Mouse (Mus musculus): ENCODE measurements around the gene Pard3. TPM values are rescaled to one million over a fixed set of nuclear protein-coding genes. Genes with fewer than 3 reads are reported as not detected.

Pard3 gene
- polyA plus RNA-seq, 1 experiment from 2014 or later: 17.3 TPM

DNA sequence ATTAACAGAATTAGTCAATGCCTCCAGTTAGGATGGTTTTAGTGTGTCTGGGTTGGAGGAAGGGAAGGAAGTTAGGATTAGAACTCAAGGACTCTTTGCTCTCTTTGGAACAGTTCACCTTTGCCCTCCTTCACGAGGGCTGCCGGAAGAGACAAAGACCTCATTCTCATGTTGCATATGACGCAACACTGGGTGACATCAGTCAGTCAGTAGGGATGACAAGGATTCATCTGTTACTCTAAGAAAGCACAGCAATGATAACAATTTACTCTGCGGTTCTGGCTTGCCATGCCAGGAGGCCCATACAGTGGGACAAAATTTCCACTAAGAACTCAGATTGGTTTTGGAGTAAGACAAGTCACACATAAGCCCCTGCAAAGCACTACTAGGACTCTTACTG is 187.1 kb downstream of the Pard3 start:
- Histone ChIP-seq H3K36me3 (ENCODE audit: control insufficient read depth, insufficient read depth, low read length) (no peaks in the 10 kb centered on the region), H3K27ac (ENCODE audit: low read length) (no peak overlapping the region), H3K9me3 (ENCODE audit: control insufficient read depth, low read length) (no peaks in the 10 kb centered on the region), H3K9ac (ENCODE audit: low read depth, low read length) (no peak overlapping the region), H3K4me3 (ENCODE audit: low read length) (no peak overlapping the region), H3K4me1 (ENCODE audit: control insufficient read depth, insufficient read depth, low read length) (peaks cover 13% of the 10 kb centered on the region), H3K4me2 (ENCODE audit: low read depth, low read length) (no peak overlapping the region), H3K27me3 (replicated peaks; ENCODE audit: control insufficient read depth, insufficient read depth, low read length) (no peaks in the 10 kb centered on the region)
- ATAC-seq: peak; percentile 82
- 39% methylated on average over 4 of the region's 4 CpGs for WGBS

DNA sequence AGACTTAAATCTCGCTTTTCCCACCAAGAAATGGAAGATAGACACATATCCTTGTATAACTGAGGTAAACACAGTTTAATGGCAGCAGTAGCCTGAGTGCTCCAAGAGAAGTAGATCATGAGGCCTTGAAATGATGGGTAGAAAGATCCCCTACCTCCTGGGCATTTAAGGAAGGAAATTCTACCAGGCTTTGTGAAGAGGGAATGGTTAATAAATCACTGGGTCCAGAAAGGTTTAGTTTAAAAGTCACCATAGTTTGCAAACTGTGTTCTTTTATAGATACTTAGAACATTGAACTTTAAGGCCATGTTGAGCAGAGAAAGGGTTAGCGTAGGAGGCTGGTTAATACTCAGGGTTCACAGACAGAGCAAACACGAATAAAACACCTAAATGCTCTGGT is 187.8 kb downstream of the Pard3 start:
- no peak overlapping the region for H3K4me2 ChIP-seq (ENCODE audit: low read depth, low read length)
- no peak overlapping the region for H3K9ac ChIP-seq (ENCODE audit: low read depth, low read length)
- H3K36me3 ChIP-seq (ENCODE audit: control insufficient read depth, insufficient read depth, low read length): no peaks in the 10 kb centered on the region
- ATAC-seq: no peak
- peaks cover 13% of the 10 kb centered on the region for H3K4me1 ChIP-seq (ENCODE audit: control insufficient read depth, insufficient read depth, low read length)
- WGBS: 88% methylated on average over 3 of the region's 3 CpGs
- H3K27ac ChIP-seq (ENCODE audit: low read length): no peak overlapping the region
- no peak overlapping the region for H3K4me3 ChIP-seq (ENCODE audit: low read length)
- no peaks in the 10 kb centered on the region for H3K27me3 ChIP-seq (replicated peaks; ENCODE audit: control insufficient read depth, insufficient read depth, low read length)
- no peaks in the 10 kb centered on the region for H3K9me3 ChIP-seq (ENCODE audit: control insufficient read depth, low read length)

DNA sequence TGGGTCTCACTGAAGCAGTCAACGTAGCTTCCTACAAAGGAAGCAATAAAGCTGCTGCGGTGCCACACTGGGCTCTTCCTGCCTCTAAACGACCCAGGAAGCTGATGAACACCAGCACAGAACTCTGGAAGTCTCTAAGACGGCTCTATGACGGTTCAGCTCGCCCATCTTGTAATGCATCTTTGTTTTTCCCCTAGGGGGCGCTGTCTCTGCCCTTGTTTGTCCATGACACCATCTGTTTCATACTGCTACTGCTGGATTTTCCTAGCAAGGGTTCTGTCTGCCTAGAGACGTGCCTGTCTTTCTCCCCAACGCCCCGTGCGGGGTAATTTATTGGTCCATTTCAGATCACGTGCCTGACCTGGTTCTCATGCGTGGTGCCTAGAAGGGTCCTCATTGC is 188.3 kb downstream of the Pard3 start:
- Histone ChIP-seq H3K36me3 (ENCODE audit: control insufficient read depth, insufficient read depth, low read length) (no peaks in the 10 kb centered on the region), H3K27ac (ENCODE audit: low read length) (no peak overlapping the region), H3K4me1 (ENCODE audit: control insufficient read depth, insufficient read depth, low read length) (peaks cover 13% of the 10 kb centered on the region), H3K4me3 (ENCODE audit: low read length) (no peak overlapping the region), H3K9ac (ENCODE audit: low read depth, low read length) (no peak overlapping the region), H3K9me3 (ENCODE audit: control insufficient read depth, low read length) (no peaks in the 10 kb centered on the region), H3K4me2 (ENCODE audit: low read depth, low read length) (no peak overlapping the region), H3K27me3 (replicated peaks; ENCODE audit: control insufficient read depth, insufficient read depth, low read length) (no peaks in the 10 kb centered on the region)
- no peak for ATAC-seq
- 79% methylated on average over 13 of the region's 13 CpGs for WGBS

DNA sequence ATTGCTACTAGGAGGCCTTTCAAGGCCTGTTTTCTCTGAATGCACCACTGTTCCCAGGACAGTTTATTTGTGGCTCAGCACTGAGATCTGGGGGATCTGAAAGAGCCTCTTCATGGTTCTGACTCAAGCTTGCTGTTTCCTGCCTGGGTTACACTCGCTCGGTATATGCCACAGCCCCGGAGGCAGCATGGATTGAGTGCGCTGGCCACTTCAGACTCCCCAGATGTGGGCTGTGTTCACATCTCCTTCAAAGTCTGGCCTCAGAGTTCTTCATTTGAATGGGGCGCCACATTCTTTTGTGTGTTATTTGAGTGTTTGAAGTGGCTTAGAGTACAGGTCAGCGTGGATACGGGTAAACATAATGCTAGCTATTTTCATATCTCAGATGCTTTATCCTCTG is 190.9 kb downstream of the Pard3 start:
- no peak overlapping the region for H3K4me3 ChIP-seq (ENCODE audit: low read length)
- H3K36me3 ChIP-seq (ENCODE audit: control insufficient read depth, insufficient read depth, low read length): no peaks in the 10 kb centered on the region
- 92% methylated on average over 7 of the region's 7 CpGs for WGBS
- peaks cover 11% of the 10 kb centered on the region for H3K4me1 ChIP-seq (ENCODE audit: control insufficient read depth, insufficient read depth, low read length)
- no peak overlapping the region for H3K4me2 ChIP-seq (ENCODE audit: low read depth, low read length)
- no peaks in the 10 kb centered on the region for H3K27me3 ChIP-seq (replicated peaks; ENCODE audit: control insufficient read depth, insufficient read depth, low read length)
- no peak for ATAC-seq
- no peaks in the 10 kb centered on the region for H3K9me3 ChIP-seq (ENCODE audit: control insufficient read depth, low read length)
- H3K9ac ChIP-seq (ENCODE audit: low read depth, low read length): no peak overlapping the region
- no peak overlapping the region for H3K27ac ChIP-seq (ENCODE audit: low read length)

DNA sequence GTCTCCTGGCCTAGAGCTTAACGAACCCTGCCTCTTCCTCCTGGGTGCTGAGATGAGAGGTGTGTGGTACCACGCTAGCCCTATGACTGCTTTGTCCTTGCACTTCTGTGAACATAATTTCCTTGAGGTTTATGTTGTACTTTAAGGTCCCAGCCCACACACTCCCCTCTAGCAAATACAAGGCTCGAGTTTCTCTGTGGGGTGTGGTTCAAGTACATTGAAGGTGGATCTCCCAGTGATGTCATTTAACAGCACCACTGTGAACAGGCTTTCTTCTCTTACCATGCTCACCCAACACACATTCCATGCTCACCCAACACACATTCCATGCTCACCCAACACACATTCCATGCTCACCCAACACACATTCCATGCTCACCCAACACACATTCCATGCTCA is 193.4 kb downstream of the Pard3 start:
- Histone ChIP-seq H3K4me1 (ENCODE audit: control insufficient read depth, insufficient read depth, low read length) (0 out of 2 replicates have a peak, but pooled peaks cover 2% of the 10 kb centered on the region), H3K4me3 (ENCODE audit: low read length) (no peak overlapping the region), H3K9me3 (ENCODE audit: control insufficient read depth, low read length) (no peaks in the 10 kb centered on the region), H3K36me3 (ENCODE audit: control insufficient read depth, insufficient read depth, low read length) (no peaks in the 10 kb centered on the region), H3K4me2 (ENCODE audit: low read depth, low read length) (no peak overlapping the region), H3K27me3 (replicated peaks; ENCODE audit: control insufficient read depth, insufficient read depth, low read length) (no peaks in the 10 kb centered on the region), H3K9ac (ENCODE audit: low read depth, low read length) (no peak overlapping the region), H3K27ac (ENCODE audit: low read length) (no peak overlapping the region)
- WGBS: 79% methylated on average over 3 of the region's 3 CpGs
- ATAC-seq: no peak; the same call in 1 of the 2 replicates

DNA sequence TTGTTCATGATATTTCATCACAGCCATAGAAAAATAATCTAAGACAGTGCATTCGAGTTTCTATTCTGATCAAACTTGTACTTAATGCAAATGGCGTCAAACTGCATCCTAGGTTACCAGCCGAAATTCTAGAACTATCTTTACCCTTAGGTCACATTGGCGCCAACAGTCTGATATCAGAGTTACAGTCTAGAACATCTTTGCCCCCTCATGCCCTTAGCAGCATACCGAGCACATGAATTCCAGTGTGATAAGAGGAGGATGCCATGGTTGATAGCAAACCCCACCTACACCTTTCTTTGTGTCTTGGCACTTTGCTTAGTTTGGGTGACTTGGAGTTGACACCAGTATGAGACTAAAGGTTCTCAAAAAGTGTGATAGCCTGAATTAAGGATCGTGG is 197.4 kb downstream of the Pard3 start:
- Histone ChIP-seq H3K36me3 (ENCODE audit: control insufficient read depth, insufficient read depth, low read length) (no peaks in the 10 kb centered on the region), H3K27ac (ENCODE audit: low read length) (no peak overlapping the region), H3K4me1 (ENCODE audit: control insufficient read depth, insufficient read depth, low read length) (0 out of 2 replicates have a peak, but pooled peaks cover 5% of the 10 kb centered on the region), H3K9me3 (ENCODE audit: control insufficient read depth, low read length) (no peaks in the 10 kb centered on the region), H3K4me2 (ENCODE audit: low read depth, low read length) (no peak overlapping the region), H3K27me3 (replicated peaks; ENCODE audit: control insufficient read depth, insufficient read depth, low read length) (no peaks in the 10 kb centered on the region), H3K4me3 (ENCODE audit: low read length) (no peak overlapping the region), H3K9ac (ENCODE audit: low read depth, low read length) (no peak overlapping the region)
- 94% methylated on average over 6 of the region's 6 CpGs for WGBS
- ATAC-seq: no peak

DNA sequence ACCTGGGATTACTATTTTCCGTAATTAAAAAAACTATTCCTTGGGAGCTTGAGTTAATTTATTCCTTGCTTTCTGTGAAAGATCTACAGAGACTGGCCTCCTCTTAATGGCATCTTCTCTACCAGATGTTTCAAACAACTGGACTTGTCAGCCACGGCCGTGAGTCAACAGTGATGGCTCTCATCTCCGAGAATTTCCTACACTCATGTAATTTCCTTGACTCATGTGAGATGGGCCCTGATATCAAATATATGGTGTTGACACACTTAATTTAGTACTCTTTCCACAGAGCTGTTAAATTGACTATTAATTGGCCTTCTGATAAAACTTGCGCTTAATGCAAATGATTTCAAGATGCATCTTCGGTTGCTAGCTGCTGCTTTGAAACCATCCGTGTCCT is 198.3 kb downstream of the Pard3 start:
- Histone ChIP-seq H3K36me3 (ENCODE audit: control insufficient read depth, insufficient read depth, low read length) (no peaks in the 10 kb centered on the region), H3K27me3 (replicated peaks; ENCODE audit: control insufficient read depth, insufficient read depth, low read length) (no peaks in the 10 kb centered on the region), H3K4me2 (ENCODE audit: low read depth, low read length) (no peak overlapping the region), H3K4me3 (ENCODE audit: low read length) (no peak overlapping the region), H3K27ac (ENCODE audit: low read length) (no peak overlapping the region), H3K9me3 (ENCODE audit: control insufficient read depth, low read length) (no peaks in the 10 kb centered on the region), H3K4me1 (ENCODE audit: control insufficient read depth, insufficient read depth, low read length) (0 out of 2 replicates have a peak, but pooled peaks cover 5% of the 10 kb centered on the region), H3K9ac (ENCODE audit: low read depth, low read length) (no peak overlapping the region)
- WGBS: 68% methylated on average over 7 of the region's 7 CpGs
- ATAC-seq: no peak

DNA sequence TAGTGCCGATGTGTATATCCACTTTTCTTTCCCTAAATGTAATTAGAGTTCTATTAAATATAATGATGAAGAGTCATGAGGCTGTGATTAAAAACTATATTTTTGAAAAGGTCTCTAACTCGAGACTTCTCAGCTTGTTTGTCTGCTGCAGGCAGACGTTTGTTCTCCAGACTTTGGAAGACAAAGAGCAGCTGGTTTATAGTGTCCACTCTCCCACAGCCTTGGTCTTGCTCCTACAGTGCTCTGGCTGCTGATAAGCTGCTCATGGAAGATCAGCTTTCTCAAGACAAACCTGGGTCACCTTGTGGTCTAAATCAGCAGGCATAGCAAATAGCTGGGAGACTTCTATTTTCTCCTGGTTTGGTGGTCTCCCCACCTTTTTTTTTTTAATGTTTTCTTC is 198.7 kb downstream of the Pard3 start:
- 36% methylated on average over 3 of the region's 3 CpGs for WGBS
- Histone ChIP-seq H3K9me3 (ENCODE audit: control insufficient read depth, low read length) (no peaks in the 10 kb centered on the region), H3K27ac (ENCODE audit: low read length) (no peak overlapping the region), H3K4me2 (ENCODE audit: low read depth, low read length) (no peak overlapping the region), H3K4me3 (ENCODE audit: low read length) (no peak overlapping the region), H3K4me1 (ENCODE audit: control insufficient read depth, insufficient read depth, low read length) (0 out of 2 replicates have a peak, but pooled peaks cover 5% of the 10 kb centered on the region), H3K9ac (ENCODE audit: low read depth, low read length) (no peak overlapping the region), H3K36me3 (ENCODE audit: control insufficient read depth, insufficient read depth, low read length) (no peaks in the 10 kb centered on the region), H3K27me3 (replicated peaks; ENCODE audit: control insufficient read depth, insufficient read depth, low read length) (no peaks in the 10 kb centered on the region)
- ATAC-seq: no peak

DNA sequence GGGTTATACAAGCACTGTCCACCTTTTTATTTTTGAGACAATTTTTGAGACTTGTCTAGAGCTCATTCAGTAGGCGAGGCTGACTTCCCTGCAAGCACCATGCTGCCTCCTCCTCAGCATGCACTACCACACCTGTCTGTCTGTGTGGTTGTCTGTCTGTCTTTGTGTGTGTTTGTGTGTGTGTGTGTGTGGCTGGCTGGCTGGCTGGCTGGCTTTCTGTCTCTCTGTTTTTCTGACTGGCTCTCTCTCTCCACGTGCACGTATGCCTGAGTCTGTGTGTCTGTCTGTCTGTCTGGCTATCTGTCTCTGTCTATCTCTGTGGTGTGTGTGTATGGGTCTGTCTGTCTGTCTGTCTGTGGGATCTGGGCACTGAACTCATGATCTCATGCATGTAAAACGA is 199.2 kb downstream of the Pard3 start:
- no peak overlapping the region for H3K27ac ChIP-seq (ENCODE audit: low read length)
- 0 out of 2 replicates have a peak, but pooled peaks cover 5% of the 10 kb centered on the region for H3K4me1 ChIP-seq (ENCODE audit: control insufficient read depth, insufficient read depth, low read length)
- no peak overlapping the region for H3K9ac ChIP-seq (ENCODE audit: low read depth, low read length)
- H3K9me3 ChIP-seq (ENCODE audit: control insufficient read depth, low read length): no peaks in the 10 kb centered on the region
- no peak for ATAC-seq
- H3K4me3 ChIP-seq (ENCODE audit: low read length): no peak overlapping the region
- H3K36me3 ChIP-seq (ENCODE audit: control insufficient read depth, insufficient read depth, low read length): no peaks in the 10 kb centered on the region
- H3K4me2 ChIP-seq (ENCODE audit: low read depth, low read length): no peak overlapping the region
- H3K27me3 ChIP-seq (replicated peaks; ENCODE audit: control insufficient read depth, insufficient read depth, low read length): no peaks in the 10 kb centered on the region
- 82% methylated on average over 4 of the region's 4 CpGs for WGBS

DNA sequence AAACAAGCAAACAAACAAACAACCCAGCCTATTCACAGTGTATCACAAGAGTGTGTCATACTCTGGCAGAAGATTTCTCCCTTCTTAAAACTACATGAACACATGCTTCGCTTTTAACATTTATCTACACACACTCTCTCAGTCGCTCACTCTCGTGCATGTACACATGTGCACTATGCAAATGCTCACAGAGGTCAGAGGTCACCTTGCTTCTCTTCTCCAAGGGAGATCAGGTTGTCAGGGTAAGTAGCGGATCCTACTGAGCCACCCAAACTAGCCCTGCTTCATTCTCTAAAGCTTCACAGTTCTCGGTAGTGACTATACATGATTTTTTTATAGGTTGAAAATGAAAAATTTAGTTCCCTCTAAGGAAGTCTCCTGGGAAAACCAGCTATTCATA is 199.8 kb downstream of the Pard3 start:
- H3K36me3 ChIP-seq (ENCODE audit: control insufficient read depth, insufficient read depth, low read length): no peaks in the 10 kb centered on the region
- no peak for ATAC-seq
- H3K9me3 ChIP-seq (ENCODE audit: control insufficient read depth, low read length): no peaks in the 10 kb centered on the region
- 0 out of 2 replicates have a peak, but pooled peaks cover 5% of the 10 kb centered on the region for H3K4me1 ChIP-seq (ENCODE audit: control insufficient read depth, insufficient read depth, low read length)
- H3K4me3 ChIP-seq (ENCODE audit: low read length): no peak overlapping the region
- 68% methylated on average over 5 of the region's 5 CpGs for WGBS
- H3K9ac ChIP-seq (ENCODE audit: low read depth, low read length): no peak overlapping the region
- no peak overlapping the region for H3K4me2 ChIP-seq (ENCODE audit: low read depth, low read length)
- H3K27ac ChIP-seq (ENCODE audit: low read length): no peak overlapping the region
- no peaks in the 10 kb centered on the region for H3K27me3 ChIP-seq (replicated peaks; ENCODE audit: control insufficient read depth, insufficient read depth, low read length)

Data from intestine, embryonic 16.5 days (tissue).